Mouse (Mus musculus) lung, embryonic 16.5 days (tissue): ENCODE measurements at regions not wholly inside any gene's neighbourhood (a gene's known extent, or its start where the extent isn't known, plus 50 kb on each side); places are given as distances from the start of the nearest gene placed in this dataset.
A peak's percentile ranks its signal among the peaks of the same experiment; 100 is the strongest.

Source experiments
- ATAC-seq: fragments of 200-750 bp; cut with Nextera tagmentation; 2 replicates; pipeline ENCODE4 v1.8.0; 2017; ENCODE audit warnings: low read depth, mild to moderate bottlenecking, moderate library complexity
- H3K27ac ChIP-seq: fragments of 300-500 bp; sonication (generic); 2 replicates; pipeline ENCODE4 v1.5.1; 2014; ENCODE audit warnings: mild to moderate bottlenecking, control low read depth, low read length
- H3K27me3 ChIP-seq: fragments of 300-500 bp; sonication (generic); 2 replicates; pipeline ENCODE4 v1.6.1; 2014; ENCODE audit warnings: low read depth, low read length, mixed read lengths; ENCODE audit not compliant: control insufficient read depth, insufficient read depth
- H3K36me3 ChIP-seq: fragments of 300-500 bp; sonication (generic); 2 replicates; pipeline ENCODE4 v1.6.1; 2014; ENCODE audit warnings: low read length; ENCODE audit not compliant: control insufficient read depth, insufficient read depth
- H3K4me1 ChIP-seq: fragments of 300-500 bp; sonication (generic); replicated peaks from 2 replicates; pipeline ENCODE4 v1.6.1; 2014; ENCODE audit warnings: low read length, mixed read lengths; ENCODE audit not compliant: control insufficient read depth, insufficient read depth
- H3K4me2 ChIP-seq: fragments of 300-500 bp; sonication (generic); 2 replicates; pipeline ENCODE4 v1.6.1; 2014; ENCODE audit warnings: low read depth, low read length, control low read depth
- H3K4me3 ChIP-seq: fragments of 300-500 bp; sonication (generic); 2 replicates; pipeline ENCODE4 v1.5.1; 2014; ENCODE audit warnings: mild to moderate bottlenecking, low read length, control low read depth
- H3K9ac ChIP-seq: fragments of 300-500 bp; sonication (generic); 2 replicates; pipeline ENCODE4 v1.6.1; 2014; ENCODE audit warnings: low read length, control low read depth
- H3K9me3 ChIP-seq: fragments of 300-500 bp; sonication (generic); 2 replicates; pipeline ENCODE4 v1.6.1; 2016; ENCODE audit warnings: low read length; ENCODE audit not compliant: control insufficient read depth
- WGBS: fragments of 180-500 bp; shearing (Covaris S2); extraction: QIAGEN DNeasy Blood & Tissue Kit; methylation state at CpG from one replicate; pipeline ENCODE4 v1.1.7; 2014; 5-methylcytosine and 5-hydroxymethylcytosine counted together

GRCm38 (mm10) chr11:113087084-113087483 is 305.1 kb downstream of the Sox9 start:
- Histone ChIP-seq H3K9ac (peak overlapping the region; percentile 47; the same call in 1 of the 2 replicates), H3K4me2 (peak overlapping the region; percentile 45), H3K4me1 (peaks cover 11% of the 10 kb centered on the region), H3K27me3 (no peaks in the 10 kb centered on the region), H3K27ac (peak overlapping the region; percentile 33), H3K9me3 (no peaks in the 10 kb centered on the region), H3K36me3 (no peaks in the 10 kb centered on the region), H3K4me3 (peak overlapping the region; percentile 20; the same call in 1 of the 2 replicates)
- peak; percentile 36; the same call in 1 of the 2 replicates for ATAC-seq
- WGBS = 19% methylated on average over 9 of the region's 9 CpGs

- WGBS = 75% methylated on average over 11 of the region's 11 CpGs
- H3K27me3 ChIP-seq = no peaks in the 10 kb centered on the region
- H3K27ac ChIP-seq = no peak overlapping the region
- H3K36me3 ChIP-seq = no peaks in the 10 kb centered on the region
- no peak overlapping the region for H3K4me2 ChIP-seq
- no peak overlapping the region for H3K4me3 ChIP-seq
- no peak overlapping the region for H3K9ac ChIP-seq
- peaks cover 11% of the 10 kb centered on the region for H3K4me1 ChIP-seq
- ATAC-seq = no peak
- no peaks in the 10 kb centered on the region for H3K9me3 ChIP-seq
Measured at GRCm38 (mm10) chr11:113089637-113090351, 307.8 kb downstream of the Sox9 start.

- H3K9ac ChIP-seq = no peak overlapping the region
- H3K4me3 ChIP-seq = no peak overlapping the region
- 76% methylated on average over 8 of the region's 8 CpGs for WGBS
- no peaks in the 10 kb centered on the region for H3K9me3 ChIP-seq
- H3K4me1 ChIP-seq = peaks cover 12% of the 10 kb centered on the region
- no peak overlapping the region for H3K27ac ChIP-seq
- no peaks in the 10 kb centered on the region for H3K27me3 ChIP-seq
- H3K4me2 ChIP-seq = no peak overlapping the region
- no peaks in the 10 kb centered on the region for H3K36me3 ChIP-seq
- ATAC-seq = no peak
Measured at GRCm38 (mm10) chr11:113091901-113092568, 310.0 kb downstream of the Sox9 start.

- H3K27me3 ChIP-seq = no peaks in the 10 kb centered on the region
- no peak for ATAC-seq
- no peak overlapping the region for H3K9ac ChIP-seq
- no peaks in the 10 kb centered on the region for H3K36me3 ChIP-seq
- no peak overlapping the region for H3K4me3 ChIP-seq
- peaks cover 9% of the 10 kb centered on the region for H3K4me1 ChIP-seq
- no peaks in the 10 kb centered on the region for H3K9me3 ChIP-seq
- 69% methylated on average over 13 of the region's 13 CpGs for WGBS
- no peak overlapping the region for H3K27ac ChIP-seq
- H3K4me2 ChIP-seq = no peak overlapping the region
Measured at GRCm38 (mm10) chr11:113093895-113094445, 311.9 kb downstream of the Sox9 start.

- WGBS = 34% methylated on average over 8 of the region's 8 CpGs
- Histone ChIP-seq H3K9ac (no peak overlapping the region), H3K4me2 (no peak overlapping the region)
Measured at GRCm38 (mm10) chr11:113095625-113096024, 313.6 kb downstream of the Sox9 start.

GRCm38 (mm10) chr11:113096209-113096608 is 314.2 kb downstream of the Sox9 start:
- Histone ChIP-seq H3K4me3 (no peak overlapping the region), H3K4me2 (no peak overlapping the region), H3K36me3 (no peaks in the 10 kb centered on the region), H3K9me3 (no peaks in the 10 kb centered on the region), H3K9ac (no peak overlapping the region), H3K4me1 (peaks cover 19% of the 10 kb centered on the region), H3K27me3 (no peaks in the 10 kb centered on the region), H3K27ac (no peak overlapping the region)
- ATAC-seq = no peak
- 33% methylated on average over 8 of the region's 8 CpGs for WGBS

More at GRCm38 (mm10) chr11:113095625-113096024, 313.6 kb downstream of the Sox9 start:
- no peaks in the 10 kb centered on the region for H3K36me3 ChIP-seq
- no peaks in the 10 kb centered on the region for H3K27me3 ChIP-seq
- no peak overlapping the region for H3K4me3 ChIP-seq
- no peak overlapping the region for H3K27ac ChIP-seq
- ATAC-seq = no peak
- no peaks in the 10 kb centered on the region for H3K9me3 ChIP-seq
- H3K4me1 ChIP-seq = peaks cover 14% of the 10 kb centered on the region

- Histone ChIP-seq H3K9ac (no peak overlapping the region), H3K27ac (no peak overlapping the region), H3K4me2 (no peak overlapping the region), H3K9me3 (no peaks in the 10 kb centered on the region), H3K4me3 (no peak overlapping the region), H3K27me3 (no peaks in the 10 kb centered on the region), H3K36me3 (no peaks in the 10 kb centered on the region), H3K4me1 (peaks cover 30% of the 10 kb centered on the region)
- WGBS = 96% methylated on average over 2 of the region's 2 CpGs
- ATAC-seq = no peak
Measured at GRCm38 (mm10) chr11:113098360-113098759, 316.3 kb downstream of the Sox9 start.

GRCm38 (mm10) chr11:113100800-113101199 is 318.8 kb downstream of the Sox9 start:
- no peak overlapping the region for H3K4me3 ChIP-seq

GRCm38 (mm10) chr11:113101534-113101933 is 319.5 kb downstream of the Sox9 start:
- peak overlapping the region; percentile 77 for H3K27ac ChIP-seq

More at GRCm38 (mm10) chr11:113100800-113101199, 318.8 kb downstream of the Sox9 start:
- Histone ChIP-seq H3K27me3 (no peaks in the 10 kb centered on the region), H3K9me3 (no peaks in the 10 kb centered on the region), H3K4me2 (peak overlapping the region; percentile 42; the same call in 1 of the 2 replicates), H3K4me1 (peaks cover 26% of the 10 kb centered on the region), H3K9ac (0 out of 2 replicates have a peak overlapping the region, but pooled peaks have one; percentile 21), H3K27ac (peak overlapping the region; percentile 77), H3K36me3 (no peaks in the 10 kb centered on the region)
- ATAC-seq = no peak
- 38% methylated on average over 9 of the region's 9 CpGs for WGBS

More at GRCm38 (mm10) chr11:113101534-113101933, 319.5 kb downstream of the Sox9 start:
- H3K36me3 ChIP-seq = no peaks in the 10 kb centered on the region
- no peak overlapping the region for H3K9ac ChIP-seq
- H3K27me3 ChIP-seq = no peaks in the 10 kb centered on the region
- 36% methylated on average over 11 of the region's 11 CpGs for WGBS
- H3K4me2 ChIP-seq = peak overlapping the region; percentile 42
- ATAC-seq = peak; percentile 89
- no peaks in the 10 kb centered on the region for H3K9me3 ChIP-seq
- H3K4me1 ChIP-seq = peaks cover 21% of the 10 kb centered on the region
- H3K4me3 ChIP-seq = peak overlapping the region; percentile 18; the same call in 1 of the 2 replicates
